Mouse (Mus musculus) CH12.LX (cell line): ENCODE results near the gene Foxp1. TPM values are rescaled to one million over a fixed set of nuclear protein-coding genes. Genes with fewer than 3 reads are reported as not detected.
A peak's percentile ranks its signal among the peaks of the same experiment; 100 is the strongest.

Experiments
- DNase-seq: peaks from one replicate; pipeline ENCODE4 v3.0.0-alpha.2; 2013; ENCODE audit errors: extremely low read depth
- H3K27ac ChIP-seq: 2 replicates; pipeline ENCODE4 v1.5.1; 2012; ENCODE audit warnings: low read depth, mild to moderate bottlenecking, control low read depth, moderate library complexity; ENCODE audit not compliant: insufficient read depth
- H3K27me3 ChIP-seq: replicated peaks from 2 replicates; pipeline ENCODE3; 2012; ENCODE audit warnings: inconsistent platforms
- H3K36me3 ChIP-seq, 2 experiments: replicated peaks in 1 of 2; 2 replicates each; pipeline versions ENCODE3 to v1.6.1; 2012; ENCODE audit warnings: inconsistent platforms in 1 of 2, low read length in 1 of 2, mild to moderate bottlenecking in 1 of 2, mixed read lengths in 1 of 2, moderate library complexity in 1 of 2; ENCODE audit not compliant: control insufficient read depth in 1 of 2, insufficient read depth in 1 of 2
- H3K4me1 ChIP-seq, 2 experiments: 2 replicates each; pipeline ENCODE4 v1.6.1; 2012; ENCODE audit warnings: inconsistent platforms in 1 of 2, moderate library complexity in 1 of 2; ENCODE audit not compliant: insufficient read depth in 2 of 2, control insufficient read depth in 1 of 2
- H3K4me2 ChIP-seq: 2 replicates; pipeline ENCODE4 v1.6.1; 2012; ENCODE audit warnings: low read depth, mild to moderate bottlenecking, control low read depth; ENCODE audit not compliant: poor library complexity, insufficient read depth, severe bottlenecking
- H3K4me3 ChIP-seq, 3 experiments: fragments of 150-350 bp in 1 of 3; sonication (generic) in 1 of 3; replicated peaks in 1 of 3; 2 replicates each; pipeline versions ENCODE3 to v1.5.1; 2011 to 2012; ENCODE audit warnings: low read depth in 2 of 3, low read length in 2 of 3, mild to moderate bottlenecking in 2 of 3, moderate library complexity in 2 of 3, control low read depth in 1 of 3, improper control_type of control experiment in 1 of 3, inconsistent platforms in 1 of 3, mixed read lengths in 1 of 3; ENCODE audit not compliant: poor library complexity in 1 of 3
- H3K79me2 ChIP-seq: replicated peaks from 2 replicates; pipeline ENCODE4 v1.6.1; 2012; ENCODE audit warnings: mild to moderate bottlenecking, moderate library complexity; ENCODE audit not compliant: control insufficient read depth, poor library complexity, insufficient read depth, severe bottlenecking; ENCODE audit errors: extremely low read depth
- H3K9ac ChIP-seq: 2 replicates; pipeline ENCODE4 v1.6.1; 2012; ENCODE audit warnings: low read depth, mild to moderate bottlenecking, control low read depth, moderate library complexity; ENCODE audit not compliant: insufficient read depth
- H3K9me3 ChIP-seq: replicated peaks from 2 replicates; pipeline ENCODE3; 2012; ENCODE audit warnings: low read length, inconsistent platforms, mixed read lengths
- BHLHE40 ChIP-seq: IDR thresholded peaks from 2 replicates; pipeline ENCODE4 v1.6.1; 2011; ENCODE audit warnings: mild to moderate bottlenecking, low read depth, low read length, improper control_type of control experiment
- CHD1 ChIP-seq: IDR thresholded peaks from 2 replicates; pipeline ENCODE4 v1.6.1; 2012; ENCODE audit warnings: low read depth, low read length, improper control_type of control experiment, inconsistent platforms
- CHD2 ChIP-seq: IDR thresholded peaks from 2 replicates; pipeline ENCODE4 v1.6.1; 2011; ENCODE audit warnings: low read length, improper control_type of control experiment
- CTCF ChIP-seq, 2 experiments: IDR thresholded peaks in 1 of 2; conservative IDR thresholded peaks in 1 of 2; 2 replicates each; pipeline ENCODE4 v1.5.1; 2011 to 2012; ENCODE audit warnings: low read depth in 2 of 2, low read length in 2 of 2, improper control_type of control experiment in 1 of 2, inconsistent platforms in 1 of 2, mild to moderate bottlenecking in 1 of 2, moderate library complexity in 1 of 2
- ETS1 ChIP-seq: conservative IDR thresholded peaks from 2 replicates; pipeline ENCODE4 v1.6.1; 2012; ENCODE audit warnings: low read depth, mild to moderate bottlenecking, inconsistent platforms, low read length, improper control_type of control experiment, moderate library complexity
- GABPA ChIP-seq: IDR thresholded peaks from 2 replicates; pipeline ENCODE4 v1.6.1; 2012; ENCODE audit warnings: low read depth, low read length, improper control_type of control experiment, inconsistent platforms; ENCODE audit not compliant: insufficient replicate concordance
- JUND ChIP-seq: conservative IDR thresholded peaks from 2 replicates; pipeline ENCODE4 v1.6.1; 2011; ENCODE audit warnings: low read depth, low read length, improper control_type of control experiment
- MAX ChIP-seq: IDR thresholded peaks from 2 replicates; pipeline ENCODE4 v1.6.1; 2011; ENCODE audit warnings: low read length, improper control_type of control experiment
- NELFE ChIP-seq: IDR thresholded peaks from 2 replicates; pipeline ENCODE4 v1.6.1; 2011; ENCODE audit warnings: low read depth, low read length, improper control_type of control experiment
- NRF1 ChIP-seq: IDR thresholded peaks from 2 replicates; pipeline ENCODE4 v1.6.1; 2014; ENCODE audit warnings: low read depth, mild to moderate bottlenecking, inconsistent platforms, low read length, improper control_type of control experiment, moderate library complexity
- POLR2AphosphoS2 ChIP-seq: IDR thresholded peaks from 2 replicates; pipeline ENCODE4 v1.6.1; 2011; ENCODE audit warnings: low read depth, low read length, improper control_type of control experiment
- RCOR1 ChIP-seq: conservative IDR thresholded peaks from 2 replicates; pipeline ENCODE4 v1.6.1; 2012; ENCODE audit warnings: low read depth, mild to moderate bottlenecking, inconsistent platforms, low read length, improper control_type of control experiment
- TBP ChIP-seq: conservative IDR thresholded peaks from 2 replicates; pipeline ENCODE4 v1.6.1; 2011; ENCODE audit warnings: low read depth, low read length, improper control_type of control experiment
- UBTF ChIP-seq: IDR thresholded peaks from 2 replicates; pipeline ENCODE4 v1.6.1; 2012; ENCODE audit warnings: low read depth, mild to moderate bottlenecking, inconsistent platforms, low read length, improper control_type of control experiment, moderate library complexity
- ZMIZ1 ChIP-seq: IDR thresholded peaks from 2 replicates; pipeline ENCODE4 v1.6.1; 2012; ENCODE audit warnings: low read depth, mild to moderate bottlenecking, inconsistent platforms, low read length, improper control_type of control experiment
- ZNF384 ChIP-seq: IDR thresholded peaks from 2 replicates; pipeline ENCODE4 v1.6.1; 2012; ENCODE audit warnings: low read depth, low read length, improper control_type of control experiment, inconsistent platforms
- dilution Hi-C: fragments of 300-500 bp; cut with MboI; formaldehyde crosslinking; loops from 2 replicates; pipeline ENCODE4 v1.14.3; 2020; ENCODE audit warnings: low sequenced_read_pairs; ENCODE audit not compliant: extremely low pct_unique_long_range_greater_than_20kb, extremely low pct_ligation_motif_present
- in situ Hi-C: fragments of 300-500 bp; cut with MboI; formaldehyde crosslinking; loops from 3 replicates; pipeline ENCODE4 v1.14.3; 2019; ENCODE audit warnings: low sequenced_read_pairs, low pct_ligation_motif_present, low pct_unique_long_range_greater_than_20kb, mixed read lengths
- polyA plus RNA-seq: library from polyadenylated mRNA; unstranded; fragments of >175 nt; gene quantifications from 2 replicates; pipeline ENCODE4 v1.2.1, GENCODE M21; 2012; ENCODE audit warnings: low read depth; ENCODE audit not compliant: insufficient read length
- total RNA-seq, 2 experiments: library from RNA; depleted of rRNA; stranded (reverse); fragments of 300-350 nt in 1 of 2; fragments of >200 nt in 1 of 2; gene quantifications; 2 replicates each; pipeline ENCODE4 v1.2.3; 2012 to 2014

The Foxp1 gene
- total and polyA plus RNA-seq, 3 experiments: 66.5 to 105 (median 87.4) TPM

GRCm38 (mm10) chr6:99171281-99171825 is 351.2 kb downstream of the Foxp1 start:
- Histone ChIP-seq H3K4me2 (peak overlapping the region; percentile 12; the same call in 1 of the 2 replicates), H3K9me3 (no peaks in the 10 kb centered on the region), H3K79me2 (peaks cover 4% of the 10 kb centered on the region; the same call in 1 of the 2 replicates), H3K4me3 (no peak overlapping the region), H3K36me3 (peaks cover 0 to 3% of the 10 kb centered on the region in 2 experiments), H3K27me3 (no peaks in the 10 kb centered on the region), H3K4me1 (peaks cover 33 to 54% of the 10 kb centered on the region in 2 experiments), H3K27ac (peak overlapping the region; percentile 98), H3K9ac (peak overlapping the region; percentile 38; the same call in 1 of the 2 replicates)
- in situ Hi-C loops (loop anchor here (5.0 kb wide), 1 partner anchor 59 kb away; no protein-coding TSS in a partner anchor), dilution Hi-C loops (no loop called here)
- TF ChIP-seq ZMIZ1: peak; percentile 33; the same call in 1 of the 2 replicates
- TF ChIP-seq BHLHE40: no peak
- no peak for DNase-seq

DNA sequence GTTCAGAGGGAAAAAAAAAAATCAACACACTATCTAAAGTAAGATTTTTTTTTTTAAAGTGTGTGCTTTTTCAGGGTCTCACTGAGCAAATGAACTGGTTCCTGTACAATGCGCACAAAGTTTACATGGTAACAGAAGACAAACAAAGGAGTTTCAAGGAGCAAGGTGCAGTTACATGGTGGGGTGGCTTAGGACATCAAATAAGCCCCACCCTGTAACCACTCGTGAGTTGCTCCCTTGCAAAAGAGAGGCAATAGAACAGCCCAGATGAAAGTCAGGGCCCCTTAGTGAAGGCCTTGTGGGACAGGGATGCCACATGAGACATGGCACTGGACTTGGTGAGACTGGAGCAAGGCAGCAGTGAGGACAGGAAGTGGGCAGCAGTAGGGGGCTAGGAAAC is 353.8 kb downstream of the Foxp1 start:
- H3K9me3 ChIP-seq: no peaks in the 10 kb centered on the region
- peaks cover 4% of the 10 kb centered on the region; the same call in 1 of the 2 replicates for H3K79me2 ChIP-seq
- H3K27me3 ChIP-seq: no peaks in the 10 kb centered on the region
- H3K4me1 ChIP-seq: peaks cover 34 to 49% of the 10 kb centered on the region in 2 experiments
- TF ChIP-seq POLR2AphosphoS2 (no peak), RCOR1 (no peak), UBTF (no peak), CTCF (conservative IDR thresholded peaks at IDR 0.05 in 1 of 2, IDR thresholded peaks at IDR 0.05 in 1 of 2; ENCODE audit: low read depth in 2 of 2, low read length in 2 of 2) (no peak), ZMIZ1 (no peak), GABPA (no peak), NRF1 (no peak), JUND (no peak), TBP (no peak), NELFE (no peak), CHD2 (no peak), MAX (no peak), CHD1 (no peak), ETS1 (no peak), ZNF384 (no peak)
- TF ChIP-seq, all 38 proteins: peak for 0
- Histone ChIP-seq H3K4me3 (no peak overlapping the region), H3K27ac (no peak overlapping the region), H3K9ac (no peak overlapping the region), H3K4me2 (no peak overlapping the region), H3K36me3 (peaks cover 0 to 4% of the 10 kb centered on the region in 2 experiments)
- dilution Hi-C loops (no loop called here), in situ Hi-C loops (no loop called here)
- no peak for DNase-seq
